9 mouse cellular contexts compared by ENCODE assay signal in genomic region chr17:35710705-35711347, GRCm38 (mm10). TPM values are rescaled to one million over a fixed set of nuclear protein-coding genes. Genes with fewer than 3 reads are reported as not detected.
DNase-seq lines count a peak whose midpoint lies in the region; ATAC-seq and TF ChIP-seq lines count a peak whose summit lies in the region.
"Had no signal": no experiment of that assay in that cellular context is flagged by ENCODE, and none has a peak within 500 bp of the region (broad histone marks: within the 10 kb centered on the region; RNA-seq: fewer than 3 reads in every experiment).

No protein-coding gene starts in this region.

- H3K36me3 ChIP-seq in intestine, embryonic 14.5 days (ENCODE audit: control insufficient read depth, insufficient read depth, low read length) = no peaks in the 10 kb centered on the region
- no peaks in the 10 kb centered on the region for H3K36me3 ChIP-seq in intestine, postnatal 0 days (ENCODE audit: control insufficient read depth, insufficient read depth)
- H3K36me3 ChIP-seq in hindbrain, postnatal 0 days (ENCODE audit: insufficient read depth, low read length) = no peaks in the 10 kb centered on the region
- no peaks in the 10 kb centered on the region for H3K36me3 ChIP-seq in midbrain, embryonic 16.5 days (ENCODE audit: control insufficient read depth, insufficient read depth, low read length)
- H3K36me3 ChIP-seq: G1E had no signal

- H3K9me3 ChIP-seq in intestine, embryonic 14.5 days (ENCODE audit: control insufficient read depth, low read length) = no peaks in the 10 kb centered on the region
- H3K9me3 ChIP-seq in intestine, postnatal 0 days (ENCODE audit: control insufficient read depth) = no peaks in the 10 kb centered on the region
- H3K9me3 ChIP-seq in hindbrain, postnatal 0 days (ENCODE audit: low read length) = no peaks in the 10 kb centered on the region
- H3K9me3 ChIP-seq in midbrain, embryonic 16.5 days (replicated peaks; ENCODE audit: control insufficient read depth, low read length, poor library complexity, severe bottlenecking) = no peaks in the 10 kb centered on the region
- H3K9me3 ChIP-seq: G1E had no signal

- no peak overlapping the region for H3K4me2 ChIP-seq in intestine, embryonic 14.5 days (ENCODE audit: low read length)
- no peak overlapping the region for H3K4me2 ChIP-seq in intestine, postnatal 0 days (replicated peaks; ENCODE audit: low read depth)
- H3K4me2 ChIP-seq in hindbrain, postnatal 0 days (ENCODE audit: low read depth, low read length) = no peak overlapping the region
- no peak overlapping the region for H3K4me2 ChIP-seq in midbrain, embryonic 16.5 days (ENCODE audit: low read length)

- no peak overlapping the region for H3K4me3 ChIP-seq in intestine, embryonic 14.5 days (ENCODE audit: low read depth, low read length)
- H3K4me3 ChIP-seq in intestine, postnatal 0 days (ENCODE audit: low read depth, low read length) = no peak overlapping the region
- no peak overlapping the region for H3K4me3 ChIP-seq in hindbrain, postnatal 0 days (ENCODE audit: low read length)
- H3K4me3 ChIP-seq in midbrain, embryonic 16.5 days (ENCODE audit: low read depth, low read length) = no peak overlapping the region
- H3K4me3 ChIP-seq in layer of hippocampus, adult 2 months = no peak overlapping the region

- no peak overlapping the region for H3K9ac ChIP-seq in intestine, embryonic 14.5 days (ENCODE audit: low read length)
- no peak overlapping the region for H3K9ac ChIP-seq in intestine, postnatal 0 days (ENCODE audit: low read depth, low read length)
- no peak overlapping the region for H3K9ac ChIP-seq in hindbrain, postnatal 0 days (replicated peaks; ENCODE audit: low read length)
- no peak overlapping the region for H3K9ac ChIP-seq in midbrain, embryonic 16.5 days (ENCODE audit: low read depth, low read length)

- H3K4me1 ChIP-seq in intestine, embryonic 14.5 days (replicated peaks; ENCODE audit: control insufficient read depth, insufficient read depth, low read length) = peaks cover 14% of the 10 kb centered on the region
- H3K4me1 ChIP-seq in intestine, postnatal 0 days (replicated peaks; ENCODE audit: control insufficient read depth, insufficient read depth, low read length) = 0 out of 2 replicates have a peak, but pooled peaks cover 4% of the 10 kb centered on the region
- H3K4me1 ChIP-seq in hindbrain, postnatal 0 days (ENCODE audit: insufficient read depth, low read length) = peaks cover 11% of the 10 kb centered on the region; the same call in 1 of the 2 replicates
- peaks cover 7% of the 10 kb centered on the region; the same call in 1 of the 2 replicates for H3K4me1 ChIP-seq in midbrain, embryonic 16.5 days (ENCODE audit: control insufficient read depth, insufficient read depth, low read length)

- no peaks in the 10 kb centered on the region for H3K27me3 ChIP-seq in intestine, embryonic 14.5 days (replicated peaks; ENCODE audit: control insufficient read depth, insufficient read depth, low read length)
- no peaks in the 10 kb centered on the region for H3K27me3 ChIP-seq in intestine, postnatal 0 days (replicated peaks; ENCODE audit: control insufficient read depth, insufficient read depth, low read length)
- H3K27me3 ChIP-seq in hindbrain, postnatal 0 days (ENCODE audit: insufficient read depth, low read length) = no peaks in the 10 kb centered on the region
- no peaks in the 10 kb centered on the region for H3K27me3 ChIP-seq in midbrain, embryonic 16.5 days (ENCODE audit: control insufficient read depth, insufficient read depth, low read depth, low read length)

- peak; percentile 70 for ATAC-seq in intestine, embryonic 14.5 days (replicated peaks; ENCODE audit: low FRiP score, low TSS enrichment, low read depth)
- no peak for ATAC-seq in intestine, postnatal 0 days
- peak; percentile 89 for ATAC-seq in hindbrain, postnatal 0 days
- ATAC-seq in midbrain, embryonic 16.5 days = 0 out of 2 replicates have a peak, but pooled peaks have one; percentile 28

- 28% methylated on average over 8 of the region's 8 CpGs for WGBS in intestine, embryonic 14.5 days
- WGBS in intestine, postnatal 0 days = 42% methylated on average over 8 of the region's 8 CpGs
- WGBS in hindbrain, postnatal 0 days = 22% methylated on average over 8 of the region's 8 CpGs
- 19% methylated on average over 8 of the region's 8 CpGs for WGBS in midbrain, embryonic 16.5 days

- no peak for DNase-seq in intestine, embryonic 14.5 days (ENCODE audit: low spot score)
- DNase-seq in embryo, embryonic 10.5 days (ENCODE audit: low spot score) = peak; percentile 62
- DNase-seq in hindbrain, postnatal 0 days (ENCODE audit: low spot score) = peak; percentile 84
- no peak for DNase-seq in layer of hippocampus, adult 2 months (ENCODE audit: low spot score in 2 of 2)
- DNase-seq in urinary bladder, postnatal 10 days (ENCODE audit: low spot score) = no peak
- no peak for DNase-seq in layer of hippocampus, postnatal 10 days (ENCODE audit: low spot score in 2 of 2)

- H3K27ac ChIP-seq in intestine, embryonic 14.5 days (ENCODE audit: low read depth) = peak overlapping the region; percentile 61; the same call in 1 of the 2 replicates
- H3K27ac ChIP-seq in intestine, postnatal 0 days (ENCODE audit: low read depth, low read length) = no peak overlapping the region
- H3K27ac ChIP-seq in hindbrain, postnatal 0 days = peak overlapping the region; percentile 38
- 0 out of 2 replicates have a peak overlapping the region, but pooled peaks have one; percentile 18 for H3K27ac ChIP-seq in midbrain, embryonic 16.5 days (ENCODE audit: low read length)
- H3K27ac ChIP-seq in layer of hippocampus, adult 2 months = no peak overlapping the region

- TF ChIP-seq CTCF in intestine, postnatal 0 days (IDR thresholded peaks at IDR 0.05; ENCODE audit: low read depth) = no peak
- no peak for TF ChIP-seq CTCF in hindbrain, postnatal 0 days (IDR thresholded peaks at IDR 0.05; ENCODE audit: low read depth)
- no peak for TF ChIP-seq CTCF in layer of hippocampus, adult 2 months (conservative IDR thresholded peaks at IDR 0.05)

RNA-seq across cellular contexts. Expression of gene Ddr1, which starts 6.4 kb away (rescaled TPM):
- polyA plus RNA-seq in intestine, embryonic 14.5 days (2014; fragmentation: Nextera tagmentation; extraction: Ambion mirVana) = 44.6 and 45.1 TPM in 2 replicates
- polyA plus RNA-seq in intestine, postnatal 0 days (2015; fragmentation: Nextera tagmentation; extraction: Ambion mirVana) = 27.8 and 30.0 TPM in 2 replicates
- total RNA-seq in hindbrain, postnatal 0 days (2014; rRNA removed) = 108 and 139 TPM in 2 replicates
- polyA plus RNA-seq in hindbrain, postnatal 0 days (2015; fragmentation: Nextera tagmentation; extraction: Ambion mirVana) = 63.3 and 66.3 TPM in 2 replicates
- polyA plus RNA-seq in midbrain, embryonic 16.5 days (2015; fragmentation: Nextera tagmentation; extraction: Ambion mirVana) = 87.8 and 103 TPM in 2 replicates
- 10 to 100 TPM; 54.3 to 61.0 TPM for total RNA-seq in layer of hippocampus, adult 2 months (2021)
- 10 to 100 TPM; 49.8 to 50.5 TPM for total RNA-seq in layer of hippocampus, postnatal 10 days (2021)
- total RNA-seq: G1E had no signal

RNA-seq across cellular contexts. Expression of gene Gtf2h4, which starts 37.3 kb away (rescaled TPM):
- polyA plus RNA-seq in intestine, embryonic 14.5 days (2014; fragmentation: Nextera tagmentation; extraction: Ambion mirVana) = 47.2 and 49.9 TPM in 2 replicates
- polyA plus RNA-seq in intestine, postnatal 0 days (2015; fragmentation: Nextera tagmentation; extraction: Ambion mirVana) = 16.9 and 18.1 TPM in 2 replicates
- 26.1 and 27.2 TPM in 2 replicates for total RNA-seq in hindbrain, postnatal 0 days (2014; rRNA removed)
- 18.6 and 21.3 TPM in 2 replicates for polyA plus RNA-seq in hindbrain, postnatal 0 days (2015; fragmentation: Nextera tagmentation; extraction: Ambion mirVana)
- 26.5 and 27.3 TPM in 2 replicates for polyA plus RNA-seq in midbrain, embryonic 16.5 days (2015; fragmentation: Nextera tagmentation; extraction: Ambion mirVana)
- total RNA-seq in layer of hippocampus, adult 2 months (2021) = 10 to 100 TPM; 29.9 to 35.3 TPM
- total RNA-seq in layer of hippocampus, postnatal 10 days (2021) = 10 to 100 TPM; 23.3 to 24.4 TPM

RNA-seq across cellular contexts. Expression of gene Vars2, which starts 43.4 kb away (rescaled TPM):
- 16.0 and 18.1 TPM in 2 replicates for polyA plus RNA-seq in intestine, embryonic 14.5 days (2014; fragmentation: Nextera tagmentation; extraction: Ambion mirVana)
- 6.0 and 6.3 TPM in 2 replicates for polyA plus RNA-seq in intestine, postnatal 0 days (2015; fragmentation: Nextera tagmentation; extraction: Ambion mirVana)
- 37.3 and 46.8 TPM in 2 replicates for total RNA-seq in hindbrain, postnatal 0 days (2014; rRNA removed)
- 12.6 and 14.8 TPM in 2 replicates for polyA plus RNA-seq in hindbrain, postnatal 0 days (2015; fragmentation: Nextera tagmentation; extraction: Ambion mirVana)
- 15.1 and 15.3 TPM in 2 replicates for polyA plus RNA-seq in midbrain, embryonic 16.5 days (2015; fragmentation: Nextera tagmentation; extraction: Ambion mirVana)
- total RNA-seq in layer of hippocampus, adult 2 months (2021) = 10 to 100 TPM; 32.4 to 47.3 TPM
- total RNA-seq in layer of hippocampus, postnatal 10 days (2021) = 10 to 100 TPM; 42.6 to 44.1 TPM

Comparison
In these comparisons a context has a peak if more than half of its experiments do, and no peak if none do; other contexts are left out.
1. H3K27ac ChIP-seq: peak in intestine, embryonic 14.5 days (single experiment), hindbrain, postnatal 0 days (single experiment) and midbrain, embryonic 16.5 days (single experiment); none in intestine, postnatal 0 days (single experiment) and layer of hippocampus, adult 2 months (single experiment).
2. DNase-seq: peak in embryo, embryonic 10.5 days (single experiment) and hindbrain, postnatal 0 days (single experiment); none in intestine, embryonic 14.5 days (single experiment), layer of hippocampus, adult 2 months (0 of 2), urinary bladder, postnatal 10 days (single experiment) and layer of hippocampus, postnatal 10 days (0 of 2).